Mouse (Mus musculus) intestine, embryonic 16.5 days (tissue): ENCODE results near the gene Syn1. TPM values are rescaled to one million over a fixed set of nuclear protein-coding genes. Genes with fewer than 3 reads are reported as not detected.

Source experiments
- ATAC-seq: fragments of 200-750 bp; cut with Nextera tagmentation; 2 replicates; pipeline ENCODE4 v1.8.0; 2017; ENCODE audit warnings: moderate TSS enrichment, moderate library complexity
- H3K27ac ChIP-seq: fragments of 300-500 bp; sonication (generic); 2 replicates; pipeline ENCODE4 v1.5.1; 2014; ENCODE audit warnings: mild to moderate bottlenecking, low read length
- H3K27me3 ChIP-seq: fragments of 300-500 bp; sonication (generic); replicated peaks from 2 replicates; pipeline ENCODE4 v1.6.1; 2014; ENCODE audit warnings: low read length, control low read depth, mixed read lengths; ENCODE audit not compliant: control insufficient read depth, insufficient read depth
- H3K36me3 ChIP-seq: fragments of 300-500 bp; sonication (generic); 2 replicates; pipeline ENCODE4 v1.6.1; 2014; ENCODE audit warnings: low read length, control low read depth; ENCODE audit not compliant: control insufficient read depth, insufficient read depth
- H3K4me1 ChIP-seq: fragments of 300-500 bp; sonication (generic); 2 replicates; pipeline ENCODE4 v1.6.1; 2014; ENCODE audit warnings: low read length, control low read depth, mixed read lengths; ENCODE audit not compliant: control insufficient read depth, insufficient read depth
- H3K4me2 ChIP-seq: fragments of 300-500 bp; sonication (generic); 2 replicates; pipeline ENCODE4 v1.6.1; 2014; ENCODE audit warnings: low read depth, low read length, control low read depth
- H3K4me3 ChIP-seq: fragments of 300-500 bp; sonication (generic); 2 replicates; pipeline ENCODE4 v1.5.1; 2014; ENCODE audit warnings: mild to moderate bottlenecking, low read length
- H3K9ac ChIP-seq: fragments of 300-500 bp; sonication (generic); 2 replicates; pipeline ENCODE4 v1.6.1; 2014; ENCODE audit warnings: low read depth, low read length
- H3K9me3 ChIP-seq: fragments of 300-500 bp; sonication (generic); 2 replicates; pipeline ENCODE4 v1.6.1; 2016; ENCODE audit warnings: low read length, control low read depth; ENCODE audit not compliant: control insufficient read depth
- WGBS: fragments of 180-500 bp; shearing (Covaris S2); extraction: QIAGEN DNeasy Blood & Tissue Kit; methylation state at CpG from one replicate; pipeline ENCODE4 v1.1.7; 2014; 5-methylcytosine and 5-hydroxymethylcytosine counted together
- polyA plus RNA-seq: library from polyadenylated mRNA; unstranded; fragments of >200 nt; fragmentation: Nextera tagmentation; extraction: Ambion mirVana; gene quantifications from 2 replicates; pipeline ENCODE4 v1.2.1, GENCODE M21; 2015

Gene Syn1
- polyA plus RNA-seq, result 1.2 and 1.5 TPM in 2 replicates

- 11% methylated on average over 27 of the region's 44 CpGs for WGBS
- Histone ChIP-seq H3K4me3 (peak within 1 kb of the TSS; percentile 48), H3K36me3 (no peaks in the 10 kb centered on the region), H3K4me1 (no peaks in the 10 kb centered on the region), H3K27me3 (no peaks in the 10 kb centered on the region), H3K9me3 (no peaks in the 10 kb centered on the region), H3K27ac (no peak within 1 kb of the TSS), H3K4me2 (peak within 1 kb of the TSS; percentile 72), H3K9ac (peak within 1 kb of the TSS; percentile 43; the same call in 1 of the 2 replicates)
- ATAC-seq, result peak; percentile 97
Measured at GRCm38 (mm10) chrX:20920844-20921364, at the start of gene Syn1. Gene Syn1, minus strand, starts transcription at chrX:20921004.

- no peaks in the 10 kb centered on the region for H3K36me3 ChIP-seq
- peak; percentile 98 for ATAC-seq
- H3K9me3 ChIP-seq, result no peaks in the 10 kb centered on the region
- H3K9ac ChIP-seq, result peak within 1 kb of the TSS; percentile 65
- no peaks in the 10 kb centered on the region for H3K27me3 ChIP-seq
- peak within 1 kb of the TSS; percentile 78 for H3K27ac ChIP-seq
- H3K4me1 ChIP-seq, result no peaks in the 10 kb centered on the region
- peak within 1 kb of the TSS; percentile 49 for H3K4me2 ChIP-seq
- H3K4me3 ChIP-seq, result peak within 1 kb of the TSS; percentile 57
- 17% methylated on average over 57 of the region's 57 CpGs for WGBS
Measured at GRCm38 (mm10) chrX:20961477-20962378, 40.9 kb upstream of the Syn1 start, which contains the start of gene Uxt. Gene Uxt, minus strand, starts transcription at chrX:20962017.

- Histone ChIP-seq H3K36me3 (no peaks in the 10 kb centered on the region), H3K4me1 (no peaks in the 10 kb centered on the region), H3K27ac (no peak within 1 kb of the TSS), H3K9me3 (no peaks in the 10 kb centered on the region), H3K4me2 (peak within 1 kb of the TSS; percentile 52), H3K4me3 (peak within 1 kb of the TSS; percentile 67), H3K27me3 (no peaks in the 10 kb centered on the region), H3K9ac (peak within 1 kb of the TSS; percentile 77)
- 17% methylated on average over 30 of the region's 30 CpGs for WGBS
- ATAC-seq, result peak; percentile 98
Measured at GRCm38 (mm10) chrX:20950191-20950880, 29.5 kb upstream of the Syn1 start, which contains the start of gene Elk1. Gene Elk1, minus strand, starts transcription at chrX:20950608.

- Histone ChIP-seq H3K27ac (no peak overlapping the region), H3K4me2 (no peak overlapping the region), H3K4me3 (no peak overlapping the region), H3K27me3 (no peaks in the 10 kb centered on the region), H3K36me3 (no peaks in the 10 kb centered on the region), H3K4me1 (no peaks in the 10 kb centered on the region), H3K9me3 (no peaks in the 10 kb centered on the region), H3K9ac (no peak overlapping the region)
- WGBS, result 5% methylated on average over 4 of the region's 4 CpGs
- ATAC-seq, result no peak
Measured at GRCm38 (mm10) chrX:20946055-20946454, 25.3 kb upstream of the Syn1 start.

GRCm38 (mm10) chrX:20931963-20932362 is 11.2 kb upstream of the Syn1 start:
- 79% methylated on average over 1 of the region's 1 CpGs for WGBS
- ATAC-seq, result no peak

GRCm38 (mm10) chrX:20931364-20931763 is 10.6 kb upstream of the Syn1 start, which contains the start of gene Cfp:
Gene Cfp, minus strand, starts transcription at chrX:20931555.
- Histone ChIP-seq H3K9ac (no peak within 1 kb of the TSS), H3K27ac (no peak within 1 kb of the TSS), H3K9me3 (no peaks in the 10 kb centered on the region), H3K4me2 (no peak within 1 kb of the TSS), H3K4me1 (no peaks in the 10 kb centered on the region), H3K27me3 (no peaks in the 10 kb centered on the region), H3K36me3 (no peaks in the 10 kb centered on the region), H3K4me3 (no peak within 1 kb of the TSS)
- 83% methylated on average over 1 of the region's 1 CpGs for WGBS
- ATAC-seq, result no peak

More at GRCm38 (mm10) chrX:20931963-20932362, 11.2 kb upstream of the Syn1 start:
- Histone ChIP-seq H3K4me1 (no peaks in the 10 kb centered on the region), H3K27ac (no peak overlapping the region), H3K9ac (no peak overlapping the region), H3K4me2 (no peak overlapping the region), H3K36me3 (no peaks in the 10 kb centered on the region), H3K27me3 (no peaks in the 10 kb centered on the region), H3K9me3 (no peaks in the 10 kb centered on the region), H3K4me3 (no peak overlapping the region)

GRCm38 (mm10) chrX:20929859-20930258 is 9.1 kb upstream of the Syn1 start:
- H3K9me3 ChIP-seq, result no peaks in the 10 kb centered on the region
- no peak overlapping the region for H3K4me2 ChIP-seq
- H3K27ac ChIP-seq, result no peak overlapping the region
- WGBS, result 88% methylated on average over 1 of the region's 1 CpGs
- H3K4me3 ChIP-seq, result no peak overlapping the region
- ATAC-seq, result no peak
- H3K27me3 ChIP-seq, result no peaks in the 10 kb centered on the region
- no peaks in the 10 kb centered on the region for H3K4me1 ChIP-seq
- no peaks in the 10 kb centered on the region for H3K36me3 ChIP-seq
- H3K9ac ChIP-seq, result no peak overlapping the region

- H3K4me1 ChIP-seq, result no peaks in the 10 kb centered on the region
- no peak overlapping the region for H3K27ac ChIP-seq
- no peak overlapping the region for H3K4me3 ChIP-seq
- no peak overlapping the region for H3K4me2 ChIP-seq
- H3K9ac ChIP-seq, result no peak overlapping the region
- no peak for ATAC-seq
- H3K9me3 ChIP-seq, result no peaks in the 10 kb centered on the region
- H3K27me3 ChIP-seq, result no peaks in the 10 kb centered on the region
- H3K36me3 ChIP-seq, result no peaks in the 10 kb centered on the region
Measured at GRCm38 (mm10) chrX:20924976-20925375, 4.2 kb upstream of the Syn1 start.

- no peak for ATAC-seq
- H3K9me3 ChIP-seq, result no peaks in the 10 kb centered on the region
- no peaks in the 10 kb centered on the region for H3K27me3 ChIP-seq
- 70% methylated on average over 1 of the region's 1 CpGs for WGBS
- H3K27ac ChIP-seq, result no peak overlapping the region
- H3K4me1 ChIP-seq, result no peaks in the 10 kb centered on the region
- H3K9ac ChIP-seq, result no peak overlapping the region
- no peak overlapping the region for H3K4me2 ChIP-seq
- H3K36me3 ChIP-seq, result no peaks in the 10 kb centered on the region
- no peak overlapping the region for H3K4me3 ChIP-seq
Measured at GRCm38 (mm10) chrX:20923506-20923905, 2.7 kb upstream of the Syn1 start.
